Mouse (Mus musculus): ENCODE measurements around the gene Epo.

DNA sequence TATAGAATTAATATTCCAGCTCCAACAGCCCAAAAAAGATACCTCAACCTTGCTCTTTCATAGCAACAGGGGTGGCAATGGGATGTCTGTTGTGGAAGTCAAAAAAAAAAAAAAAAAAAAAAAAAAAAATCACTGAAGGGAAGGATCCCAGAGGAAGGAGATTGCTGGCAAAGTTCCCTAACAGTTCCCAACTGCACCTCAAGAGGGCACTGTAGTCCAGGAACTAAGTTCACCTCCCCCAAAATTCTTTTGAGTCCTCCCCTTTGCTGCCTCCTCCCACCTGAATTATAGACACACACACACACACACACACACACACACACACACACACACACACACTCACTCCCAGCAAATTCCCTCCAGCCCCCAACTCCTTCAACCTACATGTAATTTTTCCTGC is 51.9 kb downstream of the Epo start:
- TF ChIP-seq CTCF (IDR thresholded peaks at IDR 0.05; ENCODE audit: control insufficient read depth, insufficient read depth, insufficient replicate concordance, low read depth, low read length) (peak; percentile 19; the same call in 1 of the 2 replicates), POLR2A (IDR thresholded peaks at IDR 0.05; ENCODE audit: control insufficient read depth, low read depth, low read length) (no peak)
